Mouse (Mus musculus): Measurements from ENCODE around the gene Cdt1. TPM values are rescaled to one million over a fixed set of nuclear protein-coding genes. Genes with fewer than 3 reads are reported as not detected.

The Cdt1 gene
- polyA plus RNA-seq (2015; fragmentation: Nextera tagmentation; extraction: Ambion mirVana), result 34.7 and 41.1 TPM in 2 replicates

GRCm38 (mm10) chr8:122567361-122568108 lies at the start of gene Cdt1:
TSS of gene Cdt1 (plus strand) at chr8:122568015.
- Histone ChIP-seq H3K4me3 (ENCODE audit: low read depth, low read length) (peak within 1 kb of the TSS; percentile 94), H3K36me3 (ENCODE audit: control insufficient read depth, insufficient read depth) (peaks cover 32% of the 10 kb centered on the region), H3K4me2 (ENCODE audit: low read depth, low read length) (peak within 1 kb of the TSS; percentile 95), H3K27me3 (ENCODE audit: control insufficient read depth, insufficient read depth, low read depth, low read length) (no peaks in the 10 kb centered on the region), H3K4me1 (ENCODE audit: control insufficient read depth, low read depth, low read length) (peaks cover 36% of the 10 kb centered on the region), H3K9ac (ENCODE audit: low read depth, low read length) (peak within 1 kb of the TSS; percentile 95), H3K9me3 (replicated peaks; ENCODE audit: control insufficient read depth, low read length) (no peaks in the 10 kb centered on the region), H3K27ac (ENCODE audit: low read length) (peak within 1 kb of the TSS; percentile 91)
- ATAC-seq (ENCODE audit: low read depth), result peak; percentile 95
- WGBS (ENCODE audit: insufficient replicate concordance), result under 1% methylated on average over 62 of the region's 62 CpGs

GRCm38 (mm10) chr8:122520611-122521010 lies 47.2 kb upstream of the Cdt1 start:
- Histone ChIP-seq H3K36me3 (ENCODE audit: control insufficient read depth, insufficient read depth) (no peaks in the 10 kb centered on the region), H3K4me1 (ENCODE audit: control insufficient read depth, low read depth, low read length) (peaks cover 65% of the 10 kb centered on the region), H3K27me3 (ENCODE audit: control insufficient read depth, insufficient read depth, low read depth, low read length) (no peaks in the 10 kb centered on the region), H3K9ac (ENCODE audit: low read depth, low read length) (no peak overlapping the region), H3K4me3 (ENCODE audit: low read depth, low read length) (no peak overlapping the region), H3K4me2 (ENCODE audit: low read depth, low read length) (no peak overlapping the region), H3K27ac (ENCODE audit: low read length) (0 out of 2 replicates have a peak overlapping the region, but pooled peaks have one; percentile 46), H3K9me3 (replicated peaks; ENCODE audit: control insufficient read depth, low read length) (no peaks in the 10 kb centered on the region)
- no peak for ATAC-seq (ENCODE audit: low read depth)
- 56% methylated on average over 11 of the region's 11 CpGs for WGBS (ENCODE audit: insufficient replicate concordance)

GRCm38 (mm10) chr8:122522796-122523651 lies 44.8 kb upstream of the Cdt1 start:
- H3K9ac ChIP-seq (ENCODE audit: low read depth, low read length), result no peak overlapping the region; the same call in 1 of the 2 replicates
- 57% methylated on average over 14 of the region's 14 CpGs for WGBS (ENCODE audit: insufficient replicate concordance)
- H3K4me3 ChIP-seq (ENCODE audit: low read depth, low read length), result no peak overlapping the region
- peaks cover 79% of the 10 kb centered on the region for H3K4me1 ChIP-seq (ENCODE audit: control insufficient read depth, low read depth, low read length)
- ATAC-seq (ENCODE audit: low read depth), result no peak
- H3K36me3 ChIP-seq (ENCODE audit: control insufficient read depth, insufficient read depth), result no peaks in the 10 kb centered on the region
- no peaks in the 10 kb centered on the region for H3K9me3 ChIP-seq (replicated peaks; ENCODE audit: control insufficient read depth, low read length)
- H3K27ac ChIP-seq (ENCODE audit: low read length), result peak overlapping the region; percentile 65
- H3K27me3 ChIP-seq (ENCODE audit: control insufficient read depth, insufficient read depth, low read depth, low read length), result no peaks in the 10 kb centered on the region
- no peak overlapping the region for H3K4me2 ChIP-seq (ENCODE audit: low read depth, low read length)

GRCm38 (mm10) chr8:122523652-122524360 lies 44.0 kb upstream of the Cdt1 start:
- ATAC-seq (ENCODE audit: low read depth), result no peak
- Histone ChIP-seq H3K27me3 (ENCODE audit: control insufficient read depth, insufficient read depth, low read depth, low read length) (no peaks in the 10 kb centered on the region), H3K4me2 (ENCODE audit: low read depth, low read length) (0 out of 2 replicates have a peak overlapping the region, but pooled peaks have one; percentile 2), H3K4me1 (ENCODE audit: control insufficient read depth, low read depth, low read length) (peaks cover 75% of the 10 kb centered on the region), H3K9me3 (replicated peaks; ENCODE audit: control insufficient read depth, low read length) (no peaks in the 10 kb centered on the region), H3K27ac (ENCODE audit: low read length) (peak overlapping the region; percentile 65), H3K9ac (ENCODE audit: low read depth, low read length) (no peak overlapping the region; the same call in none of the 2 replicates), H3K4me3 (ENCODE audit: low read depth, low read length) (no peak overlapping the region), H3K36me3 (ENCODE audit: control insufficient read depth, insufficient read depth) (no peaks in the 10 kb centered on the region)
- WGBS (ENCODE audit: insufficient replicate concordance), result 49% methylated on average over 23 of the region's 23 CpGs

- Histone ChIP-seq H3K4me1 (ENCODE audit: control insufficient read depth, low read depth, low read length) (peaks cover 72% of the 10 kb centered on the region), H3K4me2 (ENCODE audit: low read depth, low read length) (peak overlapping the region; percentile 30; the same call in 1 of the 2 replicates), H3K36me3 (ENCODE audit: control insufficient read depth, insufficient read depth) (no peaks in the 10 kb centered on the region), H3K27me3 (ENCODE audit: control insufficient read depth, insufficient read depth, low read depth, low read length) (no peaks in the 10 kb centered on the region), H3K4me3 (ENCODE audit: low read depth, low read length) (no peak overlapping the region), H3K9ac (ENCODE audit: low read depth, low read length) (peak overlapping the region; percentile 15; the same call in 1 of the 2 replicates), H3K27ac (ENCODE audit: low read length) (peak overlapping the region; percentile 65), H3K9me3 (replicated peaks; ENCODE audit: control insufficient read depth, low read length) (no peaks in the 10 kb centered on the region)
- 70% methylated on average over 6 of the region's 6 CpGs for WGBS (ENCODE audit: insufficient replicate concordance)
- ATAC-seq (ENCODE audit: low read depth), result no peak
These were observed 43.3 kb upstream of the Cdt1 start for GRCm38 (mm10) chr8:122524506-122524905.

- Histone ChIP-seq H3K9me3 (replicated peaks; ENCODE audit: control insufficient read depth, low read length) (no peaks in the 10 kb centered on the region), H3K4me2 (ENCODE audit: low read depth, low read length) (peak overlapping the region; percentile 30), H3K27ac (ENCODE audit: low read length) (peak overlapping the region; percentile 65), H3K4me1 (ENCODE audit: control insufficient read depth, low read depth, low read length) (peaks cover 67% of the 10 kb centered on the region), H3K4me3 (ENCODE audit: low read depth, low read length) (0 out of 2 replicates have a peak overlapping the region, but pooled peaks have one; percentile 2), H3K27me3 (ENCODE audit: control insufficient read depth, insufficient read depth, low read depth, low read length) (no peaks in the 10 kb centered on the region), H3K36me3 (ENCODE audit: control insufficient read depth, insufficient read depth) (no peaks in the 10 kb centered on the region), H3K9ac (ENCODE audit: low read depth, low read length) (peak overlapping the region; percentile 15; the same call in 1 of the 2 replicates)
- peak; percentile 91 for ATAC-seq (ENCODE audit: low read depth)
- 32% methylated on average over 6 of the region's 6 CpGs for WGBS (ENCODE audit: insufficient replicate concordance)
These were observed 42.8 kb upstream of the Cdt1 start for GRCm38 (mm10) chr8:122525004-122525403.

- Histone ChIP-seq H3K27me3 (ENCODE audit: control insufficient read depth, insufficient read depth, low read depth, low read length) (no peaks in the 10 kb centered on the region), H3K36me3 (ENCODE audit: control insufficient read depth, insufficient read depth) (no peaks in the 10 kb centered on the region), H3K9me3 (replicated peaks; ENCODE audit: control insufficient read depth, low read length) (no peaks in the 10 kb centered on the region), H3K4me1 (ENCODE audit: control insufficient read depth, low read depth, low read length) (peaks cover 56% of the 10 kb centered on the region), H3K4me3 (ENCODE audit: low read depth, low read length) (no peak overlapping the region), H3K27ac (ENCODE audit: low read length) (peak overlapping the region; percentile 65), H3K9ac (ENCODE audit: low read depth, low read length) (peak overlapping the region; percentile 10; the same call in 1 of the 2 replicates), H3K4me2 (ENCODE audit: low read depth, low read length) (no peak overlapping the region)
- ATAC-seq (ENCODE audit: low read depth), result no peak
- 62% methylated on average over 3 of the region's 3 CpGs for WGBS (ENCODE audit: insufficient replicate concordance)
These were observed 41.7 kb upstream of the Cdt1 start for GRCm38 (mm10) chr8:122526084-122526483.

GRCm38 (mm10) chr8:122526526-122527170 lies 41.2 kb upstream of the Cdt1 start:
- Histone ChIP-seq H3K27ac (ENCODE audit: low read length) (peak overlapping the region; percentile 65), H3K9ac (ENCODE audit: low read depth, low read length) (peak overlapping the region; percentile 10; the same call in 1 of the 2 replicates), H3K9me3 (replicated peaks; ENCODE audit: control insufficient read depth, low read length) (no peaks in the 10 kb centered on the region), H3K4me1 (ENCODE audit: control insufficient read depth, low read depth, low read length) (peaks cover 56% of the 10 kb centered on the region), H3K27me3 (ENCODE audit: control insufficient read depth, insufficient read depth, low read depth, low read length) (no peaks in the 10 kb centered on the region), H3K4me2 (ENCODE audit: low read depth, low read length) (no peak overlapping the region), H3K4me3 (ENCODE audit: low read depth, low read length) (no peak overlapping the region), H3K36me3 (ENCODE audit: control insufficient read depth, insufficient read depth) (no peaks in the 10 kb centered on the region)
- WGBS (ENCODE audit: insufficient replicate concordance), result 55% methylated on average over 7 of the region's 7 CpGs
- ATAC-seq (ENCODE audit: low read depth), result no peak

Measured in liver, embryonic 16.5 days (tissue).